Mouse (Mus musculus) lung, postnatal 0 days (tissue): ENCODE measurements around the gene Dnah12.

Experiments used
- CTCF ChIP-seq: IDR thresholded peaks from 2 replicates; pipeline ENCODE4 v1.5.1; 2016; ENCODE audit warnings: antibody characterized with exemption, mild to moderate bottlenecking
- EP300 ChIP-seq: IDR thresholded peaks from 2 replicates; pipeline ENCODE4 v1.6.1; 2016; ENCODE audit warnings: antibody characterized with exemption, mild to moderate bottlenecking, control low read depth

DNA sequence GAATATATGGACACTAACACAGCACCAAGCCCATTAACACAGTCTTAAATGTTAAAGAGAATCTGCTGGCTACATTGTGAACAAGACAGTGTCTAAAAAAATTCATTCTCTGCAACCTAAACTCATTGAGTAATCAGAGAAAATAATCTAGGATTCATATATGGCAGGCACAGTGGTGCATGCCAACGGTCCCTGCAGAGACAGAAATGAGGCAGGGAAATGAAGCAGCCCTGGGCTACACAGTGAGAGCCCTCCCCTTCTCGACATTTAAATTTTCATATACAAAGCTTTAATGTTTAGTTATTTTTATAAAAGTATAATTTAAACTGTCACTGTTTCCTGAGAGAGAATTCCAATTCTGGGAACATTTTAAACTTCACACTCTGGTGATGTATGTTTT lies 206.4 kb downstream of the Dnah12 start:
- TF ChIP-seq EP300 (no peak), CTCF (no peak)
